Mouse (Mus musculus): ENCODE measurements at regions not wholly inside any gene's neighbourhood (a gene's known extent, or its start where the extent isn't known, plus 50 kb on each side); places are given as distances from the start of the nearest gene placed in this dataset.

DNA sequence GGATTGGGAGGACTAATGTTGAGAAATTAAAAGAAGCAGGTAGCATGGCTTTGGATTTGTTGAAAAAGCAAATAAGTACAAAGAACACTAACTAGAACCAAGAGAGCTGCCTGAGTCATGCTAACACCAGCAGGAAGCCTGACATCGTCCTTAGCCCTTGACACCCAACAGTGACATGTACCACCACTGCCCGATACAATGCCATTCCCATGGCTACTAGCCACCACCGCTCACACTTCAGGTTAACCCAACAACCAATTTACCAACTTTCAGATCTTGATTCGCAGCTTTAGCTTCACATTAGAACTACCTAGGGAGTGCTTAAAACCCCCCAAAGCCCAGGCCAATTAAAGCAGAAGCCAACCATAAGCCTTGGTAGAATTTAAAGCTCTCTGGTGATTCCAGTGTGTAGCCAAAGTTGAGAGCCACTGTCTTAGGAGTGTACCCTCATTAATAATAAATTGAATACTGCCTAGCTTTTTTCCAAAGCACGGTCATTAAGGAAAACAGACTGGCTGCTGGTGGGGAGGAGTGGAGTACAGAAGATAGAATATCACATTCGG is 96.2 kb upstream of the Fyn start:
- TF ChIP-seq POLR2A (IDR thresholded peaks at IDR 0.05; ENCODE audit: borderline replicate concordance, insufficient read depth, low read length) (no peak), CTCF (IDR thresholded peaks at IDR 0.05; ENCODE audit: borderline replicate concordance, insufficient read depth, low read depth, low read length) (no peak)
